Mouse (Mus musculus): ENCODE data around the gene Gm21860. TPM values are rescaled to one million over a fixed set of nuclear protein-coding genes. Genes with fewer than 3 reads are reported as not detected.
"Not testable (repeated sequence)": the region's sequence is repeated elsewhere in the genome, so short reads cannot be mapped to it uniquely, and the experiment has no call there.

The Gm21860 gene
- polyA plus RNA-seq, 1 experiment from 2014 or later: not detected

- not testable (repeated sequence) for H3K27ac ChIP-seq (ENCODE audit: low read length); H3K4me3 ChIP-seq (ENCODE audit: low read length); H3K36me3 ChIP-seq (ENCODE audit: control insufficient read depth, insufficient read depth, low read length); H3K4me2 ChIP-seq (ENCODE audit: low read depth, low read length); H3K9me3 ChIP-seq (ENCODE audit: control insufficient read depth, low read length); H3K4me1 ChIP-seq (ENCODE audit: control insufficient read depth, insufficient read depth, low read length); H3K9ac ChIP-seq (ENCODE audit: low read depth, low read length); H3K27me3 ChIP-seq (replicated peaks; ENCODE audit: control insufficient read depth, insufficient read depth, low read length); ATAC-seq
- 66% methylated on average over 7 of the region's 7 CpGs for WGBS
Observed at GRCm38 (mm10) chrY:90717496-90717895, 37.1 kb downstream of the Gm21860 start.

Other genes with a start within 250 kb of the Gm21860 start
- gene Gm47283, start 29.9 kb upstream of the Gm21860 start, polyA plus RNA-seq (2015; fragmentation: Nextera tagmentation; extraction: Ambion mirVana): not detected in 2 replicates
- gene Gm21748, start 84.4 kb upstream of the Gm21860 start, polyA plus RNA-seq (2015; fragmentation: Nextera tagmentation; extraction: Ambion mirVana): not detected in 2 replicates

Measured in intestine, embryonic 16.5 days (tissue).